Mouse (Mus musculus) liver, postnatal 0 days (tissue): ENCODE measurements around the gene Slc17a5.

Experiments
- CTCF ChIP-seq: sonication (generic); IDR thresholded peaks from 2 replicates; pipeline ENCODE4 v1.5.1; 2016; ENCODE audit warnings: antibody characterized with exemption, low read depth
- EP300 ChIP-seq: IDR thresholded peaks from 2 replicates; pipeline ENCODE4 v1.6.1; 2016; ENCODE audit warnings: antibody characterized with exemption, low read depth, mild to moderate bottlenecking

- TF ChIP-seq EP300 (no peak), CTCF (no peak)
Measured at GRCm38 (mm10) chr9:78631755-78632434, 44.1 kb upstream of the Slc17a5 start.
